Mouse (Mus musculus) thymus, postnatal 4 days (tissue): ENCODE results near the gene Ptprf.

Source experiments
- DNase-seq: peaks from one replicate; pipeline ENCODE4 v3.0.0; 2021

Ptprf gene

DNA sequence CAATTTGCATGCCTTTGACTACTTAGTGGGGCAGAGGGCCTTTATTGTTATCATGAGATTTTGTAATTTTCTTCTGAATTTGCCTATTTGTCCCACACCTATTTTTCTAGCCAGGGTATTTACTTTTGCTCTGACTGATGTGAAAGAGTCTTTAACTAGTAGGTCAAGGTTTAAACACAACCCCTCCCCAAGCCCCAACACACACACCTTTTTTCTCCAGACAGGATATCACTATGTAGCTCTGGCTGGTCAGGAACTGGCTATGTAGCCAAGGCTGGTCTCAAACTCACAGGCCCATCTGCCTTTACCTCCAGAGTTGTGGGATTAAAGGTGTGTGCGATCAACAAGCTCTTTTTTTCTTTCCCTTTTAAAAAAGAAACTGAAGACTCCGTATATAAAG is 92.1 kb downstream of the Ptprf start:
- no peak for DNase-seq

- DNase-seq, result no peak
Observed at GRCm38 (mm10) chr4:118198606-118199005, 92.6 kb downstream of the Ptprf start.

- DNase-seq, result no peak
Observed at GRCm38 (mm10) chr4:118196185-118196584, 95.0 kb downstream of the Ptprf start.

GRCm38 (mm10) chr4:118180301-118181080 is 110.7 kb downstream of the Ptprf start:
- no peak for DNase-seq

- peak; percentile 90 for DNase-seq
Observed at GRCm38 (mm10) chr4:118179467-118180300, 111.5 kb downstream of the Ptprf start, which contains the start of gene Kdm4a. Kdm4a (minus strand) TSS chr4:118180043.

DNA sequence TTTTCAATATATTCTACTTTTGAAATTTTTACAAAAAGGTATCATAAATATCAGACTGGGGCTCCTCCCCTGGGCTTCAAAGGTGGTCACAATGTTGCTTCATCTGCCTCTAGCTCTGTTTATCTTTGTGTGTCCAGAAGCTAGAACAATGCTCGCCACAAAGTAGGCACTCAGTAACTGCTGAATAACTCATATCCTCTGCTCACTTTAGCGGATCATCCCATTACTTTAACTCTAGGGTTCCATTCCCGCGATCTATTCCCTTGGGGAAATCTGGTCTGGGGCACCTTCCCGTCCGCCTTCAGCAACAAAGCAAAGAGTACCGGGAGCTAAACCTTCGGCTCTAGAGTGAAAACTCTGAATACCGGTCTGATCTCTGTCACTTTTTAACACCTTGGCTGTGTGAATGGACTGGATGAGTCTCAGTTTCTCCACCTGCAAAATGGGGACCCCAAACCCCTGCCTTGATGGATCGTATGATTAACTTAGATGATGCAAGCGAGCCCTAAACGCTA is 112.2 kb downstream of the Ptprf start:
- DNase-seq, result no peak

DNA sequence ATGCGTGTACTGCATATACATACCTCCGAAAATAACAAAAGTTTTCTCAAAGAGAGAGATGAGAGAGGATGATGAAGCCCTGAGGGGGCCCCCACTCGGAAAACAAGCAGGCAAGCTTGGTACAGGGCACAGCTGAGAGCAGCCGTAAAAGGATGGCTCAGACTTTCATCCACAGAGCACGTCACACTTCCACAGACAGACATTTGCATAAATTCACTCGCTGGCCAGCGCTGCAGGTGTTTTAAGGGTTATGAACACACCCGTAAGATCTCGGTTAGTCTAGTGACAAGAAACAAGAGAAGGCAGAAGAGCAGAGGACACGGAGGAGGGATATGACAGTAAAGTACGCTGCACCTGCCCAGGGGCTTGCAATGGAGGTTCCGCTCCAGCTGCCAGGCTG is 118.7 kb downstream of the Ptprf start:
- DNase-seq, result no peak

DNA sequence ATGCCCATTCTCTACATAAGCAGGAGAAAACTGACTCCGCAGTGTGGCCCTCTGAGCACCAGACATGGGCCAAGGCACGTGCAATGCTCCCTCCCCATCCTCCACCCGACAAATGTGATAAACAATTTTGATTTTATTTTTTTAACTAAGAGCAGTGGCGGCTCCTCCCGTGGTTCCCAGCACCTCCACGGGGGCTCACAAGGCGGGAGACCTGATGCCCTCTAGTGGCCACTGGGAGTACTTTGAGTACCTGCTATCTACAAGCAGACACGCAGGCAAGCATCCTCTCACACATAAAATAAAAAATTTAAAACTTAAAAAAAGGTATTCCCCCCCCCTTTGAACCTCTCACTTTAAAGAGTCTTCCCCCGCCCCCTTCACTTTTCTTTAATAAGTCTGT is 120.2 kb downstream of the Ptprf start:
- DNase-seq, result peak; percentile 56

DNA sequence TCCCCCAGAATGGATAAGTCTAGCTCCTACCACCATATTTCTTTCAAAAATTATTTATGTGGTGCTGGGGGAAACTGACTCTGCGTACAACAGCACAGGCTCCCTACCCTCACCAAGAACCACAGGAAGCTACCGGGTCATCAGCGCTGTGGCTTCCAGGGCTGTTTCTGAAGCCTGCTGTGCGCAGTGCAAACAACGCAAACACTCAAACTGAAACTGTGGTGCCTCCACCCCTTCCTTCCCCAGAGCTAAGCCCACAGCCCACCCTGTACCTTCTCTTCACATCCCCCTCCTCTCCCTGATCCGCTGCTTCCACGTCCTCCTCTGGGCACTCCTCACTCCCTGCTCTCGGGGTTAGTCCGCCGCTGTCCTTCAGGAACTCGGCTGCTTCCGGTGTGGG is 129.1 kb downstream of the Ptprf start:
- DNase-seq, result no peak
